Mouse (Mus musculus): Measurements from ENCODE around the gene Olfr1065. TPM values are rescaled to one million over a fixed set of nuclear protein-coding genes. Genes with fewer than 3 reads are reported as not detected.
"Not testable (repeated sequence)": the region's sequence is repeated elsewhere in the genome, so short reads cannot be mapped to it uniquely, and the experiment has no call there.

The Olfr1065 gene
- not detected for total RNA-seq (2021)

DNA sequence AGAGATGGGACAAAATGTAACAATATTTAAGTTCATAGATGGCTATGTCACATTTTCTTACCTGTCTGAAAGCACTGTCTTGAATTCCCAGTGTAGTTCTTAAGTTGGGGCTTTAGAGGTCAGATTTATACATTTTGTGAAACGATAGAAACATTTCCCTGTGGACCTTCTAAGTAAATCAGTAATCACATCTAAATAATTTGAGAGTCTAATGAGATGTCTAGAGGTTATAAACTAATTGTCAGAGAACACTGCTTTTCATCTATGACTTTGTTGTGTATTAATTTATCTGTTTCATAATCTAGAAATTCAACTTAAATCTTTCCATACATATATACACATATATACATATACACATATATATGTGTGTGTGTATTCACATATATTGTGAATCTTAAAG lies at the start of gene Olfr1065:
Gene Olfr1065 (minus strand): TSS at position 101 of the 400 bp plus-strand sequence.
- DNase-seq; intact Hi-C loops (cut with DNase I): not testable (repeated sequence)

DNA sequence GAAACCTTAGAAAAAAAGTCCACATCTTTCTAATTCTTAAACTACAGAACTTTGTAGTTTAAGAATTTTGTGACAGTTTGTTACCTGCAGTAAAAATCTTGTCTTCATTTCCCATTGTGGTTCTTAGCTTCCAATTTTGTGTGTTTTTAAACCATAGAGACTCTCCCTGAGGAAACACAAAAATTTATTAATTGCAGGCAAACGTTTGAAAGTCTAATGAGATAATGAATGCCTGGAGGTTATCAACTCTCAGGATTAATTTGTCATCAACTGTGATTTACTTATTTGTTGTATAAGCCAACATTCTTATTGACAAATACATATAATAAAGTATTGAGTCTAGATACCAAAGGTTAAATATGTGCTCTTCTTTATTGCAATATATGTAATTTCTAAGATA lies 36.9 kb upstream of the Olfr1065 start, which contains the start of gene Olfr228:
Gene Olfr228 (minus strand): TSS at position 101 of the 400 bp plus-strand sequence.
- no peak for DNase-seq
- intact Hi-C loops (cut with DNase I), result no loop called here

DNA sequence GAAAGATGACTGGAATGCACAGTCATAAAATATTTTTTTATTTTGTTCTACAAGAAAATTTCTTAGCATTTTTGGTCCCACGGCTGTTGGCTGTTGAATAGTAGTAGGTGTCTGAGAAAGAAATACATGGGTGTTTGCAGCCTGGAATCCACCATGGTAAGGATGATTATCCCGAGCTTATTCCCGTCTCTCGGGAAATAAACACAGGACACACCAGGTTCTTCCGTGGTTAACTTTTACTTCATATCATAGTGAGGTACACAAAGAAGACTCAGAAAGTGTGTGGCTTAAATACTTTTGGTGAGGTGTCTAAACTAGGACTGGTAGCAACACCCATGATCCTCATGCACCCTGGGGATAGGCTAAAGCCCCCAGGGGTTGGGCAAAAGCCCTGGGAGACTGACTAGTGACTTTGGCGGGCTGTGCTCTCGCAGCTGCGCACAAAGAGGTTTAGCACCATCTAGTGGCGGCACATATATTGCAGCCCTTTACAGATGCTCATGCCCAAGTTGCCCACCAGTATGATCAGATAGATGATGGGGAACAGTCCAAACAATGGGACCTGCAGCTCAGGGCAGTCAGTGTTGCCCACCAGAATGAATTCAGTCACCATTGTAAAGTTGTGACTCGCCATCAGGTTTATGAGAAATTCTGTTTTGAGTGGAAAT lies 14.2 kb upstream of the Olfr1065 start:
- peak; percentile 39 to 45 for DNase-seq
- intact Hi-C loops (cut with DNase I), result loop anchor here (1.0 to 5.0 kb wide), 2 partner anchors 738 to 1342 kb away; no protein-coding TSS in a partner anchor

DNA sequence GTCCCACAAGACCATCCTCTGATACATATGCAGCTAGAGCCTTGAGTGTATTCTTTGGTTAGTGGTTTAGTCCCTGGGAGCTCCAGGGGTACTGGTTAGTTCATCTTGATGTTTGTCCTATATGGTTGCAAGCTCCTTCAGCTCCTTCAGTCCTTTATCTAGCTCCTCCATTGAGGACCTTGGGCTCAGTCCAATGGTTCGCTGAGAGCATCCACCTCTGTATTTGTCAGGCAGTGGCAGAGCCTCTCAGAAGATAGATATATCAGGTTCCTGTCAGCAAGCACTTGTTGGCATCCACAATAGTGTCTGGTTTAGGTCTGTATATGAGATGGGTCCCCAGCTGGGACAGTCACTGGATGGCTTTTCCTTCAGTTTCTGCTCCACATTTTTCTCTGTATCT lies 10.0 kb upstream of the Olfr1065 start:
- intact Hi-C loops (cut with DNase I), result loop anchor here (5.0 kb wide), 1 partner anchor 1338 kb away; no protein-coding TSS in a partner anchor
- DNase-seq, result no peak

DNA sequence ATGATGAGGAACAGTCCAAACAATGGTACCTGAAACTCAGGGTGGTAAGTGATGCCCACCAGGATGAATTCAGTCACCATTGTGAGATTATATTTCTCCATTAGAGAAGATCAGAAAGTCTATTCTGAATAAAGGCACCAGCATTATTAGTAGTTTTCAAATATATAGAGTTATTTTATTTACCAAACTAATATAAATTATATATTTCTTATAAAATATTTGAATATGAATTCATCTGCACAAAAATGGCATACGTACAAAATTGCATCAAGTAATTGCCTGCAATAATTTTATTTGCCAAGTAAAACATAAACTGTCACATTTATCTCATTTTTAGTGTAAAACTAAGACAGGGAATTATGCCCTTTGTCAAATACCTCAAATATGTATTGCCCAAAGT lies 5.8 kb upstream of the Olfr1065 start, which contains the start of gene Olfr1066:
Gene Olfr1066 (minus strand): TSS at position 101 of the 400 bp plus-strand sequence.
- intact Hi-C loops (cut with DNase I), result no loop called here
- DNase-seq, result no peak

DNA sequence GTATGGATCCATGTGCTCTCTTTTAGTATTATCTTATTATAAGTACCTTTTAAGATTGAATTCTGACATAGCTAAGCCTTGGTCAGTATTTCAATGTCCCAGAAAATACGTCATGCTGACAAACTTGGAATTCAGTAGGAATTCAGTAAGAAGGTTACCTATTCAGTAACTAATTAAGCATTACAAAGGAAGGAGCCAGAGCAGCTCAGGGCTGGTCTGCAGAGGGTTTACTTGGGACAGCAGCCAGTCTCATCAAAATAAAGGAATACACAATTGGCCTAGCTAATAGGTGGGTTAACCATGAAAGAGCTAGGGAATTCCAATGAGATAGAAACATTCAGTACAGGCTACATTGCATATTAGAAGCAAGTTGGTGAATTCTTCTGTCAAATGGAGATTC lies 8.3 kb downstream of the Olfr1065 start:
- DNase-seq; intact Hi-C loops (cut with DNase I): not testable (repeated sequence)

DNA sequence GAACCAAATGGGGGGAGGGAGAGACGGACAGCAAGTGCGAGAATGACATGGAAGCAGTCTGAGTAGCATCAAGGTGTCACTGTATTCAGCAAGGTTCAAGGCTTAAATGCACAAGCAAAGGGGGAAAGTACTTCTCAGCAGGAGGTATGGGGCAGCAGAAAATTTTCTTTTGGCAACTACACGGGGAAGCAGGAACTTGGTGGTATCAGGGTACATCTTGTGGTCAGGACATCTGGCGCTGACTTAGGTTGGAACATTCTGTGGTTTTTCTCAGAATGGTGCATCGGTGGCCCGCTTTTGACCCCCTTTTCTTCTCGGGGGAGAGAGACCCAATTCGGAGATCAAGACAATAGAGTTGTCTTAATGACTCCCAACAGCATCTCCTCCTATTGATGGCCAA lies 21.9 kb downstream of the Olfr1065 start:
- DNase-seq; intact Hi-C loops (cut with DNase I): not testable (repeated sequence)

DNA sequence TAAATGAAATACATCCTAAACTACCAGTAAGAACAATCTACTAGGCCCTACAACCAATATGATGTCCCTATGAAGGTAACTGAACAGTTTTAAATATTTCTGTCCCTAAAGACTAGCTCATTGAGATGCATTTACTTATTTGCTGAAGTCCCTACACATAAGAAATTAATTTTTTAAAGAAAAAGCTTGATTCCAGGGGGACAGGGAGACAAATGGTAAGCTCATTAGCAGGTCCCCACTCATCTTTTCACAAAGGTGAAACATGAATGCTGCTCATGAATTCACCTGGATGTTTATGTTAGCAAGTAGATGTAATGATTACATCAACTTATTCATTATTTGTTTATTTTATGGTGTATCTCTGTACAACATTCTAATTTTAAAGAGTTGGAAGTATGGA lies 23.7 kb downstream of the Olfr1065 start, which contains the start of gene Olfr1062:
Gene Olfr1062 (minus strand): TSS at position 101 of the 400 bp plus-strand sequence.
- DNase-seq; intact Hi-C loops (cut with DNase I): not testable (repeated sequence)

DNA sequence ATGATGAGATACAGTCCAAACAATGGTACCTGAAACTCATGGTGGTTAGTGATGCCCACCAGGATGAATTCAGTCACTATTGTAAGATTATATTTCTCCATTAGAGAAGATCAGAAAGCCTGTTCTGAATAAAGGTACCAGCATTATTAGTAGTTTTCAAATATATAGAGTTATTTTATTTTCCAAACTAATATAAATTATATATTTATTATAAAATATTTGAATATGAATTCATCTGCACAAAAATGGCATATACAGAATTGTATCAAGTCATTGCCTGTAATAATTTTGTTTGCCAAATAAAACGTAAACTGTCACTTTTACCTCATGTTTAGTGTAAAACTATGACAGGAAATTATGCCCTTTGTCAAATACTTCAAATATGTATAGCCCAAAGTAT lies 36.4 kb downstream of the Olfr1065 start, which contains the start of gene Olfr1061:
Gene Olfr1061 (minus strand): TSS at position 101 of the 400 bp plus-strand sequence.
- intact Hi-C loops (cut with DNase I), result no loop called here
- DNase-seq, result no peak

DNA sequence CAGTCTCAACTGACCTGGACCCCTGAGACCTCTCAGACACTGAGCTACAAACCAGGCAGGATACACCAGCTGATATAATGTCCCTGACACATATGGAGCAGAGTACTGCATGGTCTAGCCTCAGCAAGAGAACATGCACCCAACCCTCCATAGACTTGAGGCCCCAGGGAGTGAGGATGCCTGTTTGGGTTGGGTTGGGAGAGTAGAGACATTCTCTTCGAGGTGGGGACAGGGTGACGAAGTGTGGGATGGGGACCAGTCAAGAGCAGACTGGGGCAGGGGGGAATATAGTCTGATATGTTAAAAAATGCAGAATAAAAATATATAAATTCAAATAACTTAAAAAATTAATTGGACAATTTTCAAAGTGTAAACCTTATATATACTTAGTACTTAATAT lies 55.3 kb downstream of the Olfr1065 start:
- intact Hi-C loops (cut with DNase I), result no loop called here
- no peak for DNase-seq

Other genes with a start within 250 kb of the Olfr1065 start
- gene Olfr1045, start 247.6 kb downstream of the Olfr1065 start, total RNA-seq (2021), result not detected
- gene Olfr1046, start 231.3 kb downstream of the Olfr1065 start, total RNA-seq (2021), result not detected
- gene Olfr1047, start 219.2 kb downstream of the Olfr1065 start, total RNA-seq (2021), result not detected
- not detected for gene Olfr1048, start 210.3 kb downstream of the Olfr1065 start, total RNA-seq (2021)
- not detected for gene Olfr1049, start 192.3 kb downstream of the Olfr1065 start, total RNA-seq (2021)
- not detected for gene Olfr1051, start 171.5 kb downstream of the Olfr1065 start, total RNA-seq (2021)
- gene Olfr1052, start 158.1 kb downstream of the Olfr1065 start, total RNA-seq (2021), result not detected
- not detected for gene Olfr1053, start 135.3 kb downstream of the Olfr1065 start, total RNA-seq (2021)
- gene Olfr1054, start 115.2 kb downstream of the Olfr1065 start, total RNA-seq (2021), result not detected
- gene Olfr1055, start 100.3 kb downstream of the Olfr1065 start, total RNA-seq (2021), result not detected
- not detected for gene Olfr1056, start 88.1 kb downstream of the Olfr1065 start, total RNA-seq (2021)
- gene Olfr1057, start 72.2 kb downstream of the Olfr1065 start, total RNA-seq (2021), result not detected
- not detected for gene Olfr1058, start 62.0 kb downstream of the Olfr1065 start, total RNA-seq (2021)
- not detected for gene Olfr1061, start 36.5 kb downstream of the Olfr1065 start, total RNA-seq (2021)
- not detected for gene Olfr1062, start 23.8 kb downstream of the Olfr1065 start, total RNA-seq (2021)
- gene Olfr1066, start 5.7 kb upstream of the Olfr1065 start, total RNA-seq (2021), result not detected
- not detected for gene Olfr228, start 36.8 kb upstream of the Olfr1065 start, total RNA-seq (2021)
- not detected for gene Olfr1076, start 57.9 kb upstream of the Olfr1065 start, total RNA-seq (2021)
- not detected for gene Olfr1079, start 91.9 kb upstream of the Olfr1065 start, total RNA-seq (2021)
- not detected for gene Olfr1080, start 107.6 kb upstream of the Olfr1065 start, total RNA-seq (2021)
- not detected for gene Olfr1082, start 148.4 kb upstream of the Olfr1065 start, total RNA-seq (2021)
- gene Olfr1084, start 189.1 kb upstream of the Olfr1065 start, total RNA-seq (2021), result not detected
- gene Olfr1085, start 211.4 kb upstream of the Olfr1065 start, total RNA-seq (2021), result not detected
- not detected for gene Olfr1086, start 229.5 kb upstream of the Olfr1065 start, total RNA-seq (2021)
- gene Olfr1087, start 247.8 kb upstream of the Olfr1065 start, total RNA-seq (2021), result not detected

Measured in heart, postnatal 36 days (tissue).